Mouse (Mus musculus): ENCODE data around the gene Mmd.
"Not testable (repeated sequence)": the region's sequence is repeated elsewhere in the genome, so short reads cannot be mapped to it uniquely, and the experiment has no call there.

GRCm38 (mm10) chr11:90281943-90282342, 32.7 kb downstream of the Mmd start:
- TF ChIP-seq EP300, CTCF (IDR thresholded peaks at IDR 0.05; ENCODE audit: low read depth): not testable (repeated sequence)

Measured in liver, embryonic 14.5 days (tissue).